Mouse (Mus musculus): Measurements from ENCODE around the gene Grem1. TPM values are rescaled to one million over a fixed set of nuclear protein-coding genes. Genes with fewer than 3 reads are reported as not detected.

Gene Grem1
- polyA plus RNA-seq, 1 experiment: 6.4 TPM

GRCm38 (mm10) chr2:113800846-113801245 is 42.4 kb upstream of the Grem1 start:
- Histone ChIP-seq H3K27ac (ENCODE audit: insufficient read depth, low read length) (no peak overlapping the region), H3K9me3 (replicated peaks; ENCODE audit: control insufficient read depth, insufficient read depth, low read length, poor library complexity, severe bottlenecking) (peaks cover 16% of the 10 kb centered on the region), H3K4me1 (ENCODE audit: control insufficient read depth, insufficient read depth, low read length) (no peaks in the 10 kb centered on the region), H3K27me3 (ENCODE audit: control insufficient read depth, insufficient read depth, low read length, poor library complexity, severe bottlenecking) (0 out of 2 replicates have a peak, but pooled peaks cover 1% of the 10 kb centered on the region), H3K9ac (ENCODE audit: low read depth, poor library complexity, severe bottlenecking) (no peak overlapping the region), H3K36me3 (ENCODE audit: control insufficient read depth, insufficient read depth, low read length, poor library complexity, severe bottlenecking) (no peaks in the 10 kb centered on the region), H3K4me3 (ENCODE audit: low read depth, low read length) (no peak overlapping the region)
- no peak for TF ChIP-seq POLR2A (IDR thresholded peaks at IDR 0.05; ENCODE audit: insufficient read depth, low read length)
- no peak for TF ChIP-seq EP300 (IDR thresholded peaks at IDR 0.05; ENCODE audit: insufficient read depth, low read depth, low read length)
- TF ChIP-seq CTCF (IDR thresholded peaks at IDR 0.05; ENCODE audit: low read depth, low read length): no peak

- H3K9ac ChIP-seq (ENCODE audit: low read depth, poor library complexity, severe bottlenecking): no peak overlapping the region
- no peak overlapping the region for H3K27ac ChIP-seq (ENCODE audit: insufficient read depth, low read length)
- TF ChIP-seq EP300 (IDR thresholded peaks at IDR 0.05; ENCODE audit: insufficient read depth, low read depth, low read length) (no peak), CTCF (IDR thresholded peaks at IDR 0.05; ENCODE audit: low read depth, low read length) (no peak), POLR2A (IDR thresholded peaks at IDR 0.05; ENCODE audit: insufficient read depth, low read length) (no peak)
Measured at GRCm38 (mm10) chr2:113798605-113799004, 40.2 kb upstream of the Grem1 start.

GRCm38 (mm10) chr2:113795186-113795585 is 36.7 kb upstream of the Grem1 start:
- H3K9ac ChIP-seq (ENCODE audit: low read depth, poor library complexity, severe bottlenecking): no peak overlapping the region
- no peaks in the 10 kb centered on the region for H3K4me1 ChIP-seq (ENCODE audit: control insufficient read depth, insufficient read depth, low read length)
- H3K27me3 ChIP-seq (ENCODE audit: control insufficient read depth, insufficient read depth, low read length, poor library complexity, severe bottlenecking): no peaks in the 10 kb centered on the region
- H3K36me3 ChIP-seq (ENCODE audit: control insufficient read depth, insufficient read depth, low read length, poor library complexity, severe bottlenecking): no peaks in the 10 kb centered on the region
- peaks cover 16% of the 10 kb centered on the region for H3K9me3 ChIP-seq (replicated peaks; ENCODE audit: control insufficient read depth, insufficient read depth, low read length, poor library complexity, severe bottlenecking)
- TF ChIP-seq CTCF (IDR thresholded peaks at IDR 0.05; ENCODE audit: low read depth, low read length) (no peak), POLR2A (IDR thresholded peaks at IDR 0.05; ENCODE audit: insufficient read depth, low read length) (no peak), EP300 (IDR thresholded peaks at IDR 0.05; ENCODE audit: insufficient read depth, low read depth, low read length) (no peak)
- no peak overlapping the region for H3K4me3 ChIP-seq (ENCODE audit: low read depth, low read length)
- H3K27ac ChIP-seq (ENCODE audit: insufficient read depth, low read length): no peak overlapping the region

More at GRCm38 (mm10) chr2:113798605-113799004, 40.2 kb upstream of the Grem1 start:
- no peaks in the 10 kb centered on the region for H3K27me3 ChIP-seq (ENCODE audit: control insufficient read depth, insufficient read depth, low read length, poor library complexity, severe bottlenecking)
- H3K36me3 ChIP-seq (ENCODE audit: control insufficient read depth, insufficient read depth, low read length, poor library complexity, severe bottlenecking): no peaks in the 10 kb centered on the region
- peaks cover 16% of the 10 kb centered on the region for H3K9me3 ChIP-seq (replicated peaks; ENCODE audit: control insufficient read depth, insufficient read depth, low read length, poor library complexity, severe bottlenecking)
- no peaks in the 10 kb centered on the region for H3K4me1 ChIP-seq (ENCODE audit: control insufficient read depth, insufficient read depth, low read length)
- H3K4me3 ChIP-seq (ENCODE audit: low read depth, low read length): no peak overlapping the region

DNA sequence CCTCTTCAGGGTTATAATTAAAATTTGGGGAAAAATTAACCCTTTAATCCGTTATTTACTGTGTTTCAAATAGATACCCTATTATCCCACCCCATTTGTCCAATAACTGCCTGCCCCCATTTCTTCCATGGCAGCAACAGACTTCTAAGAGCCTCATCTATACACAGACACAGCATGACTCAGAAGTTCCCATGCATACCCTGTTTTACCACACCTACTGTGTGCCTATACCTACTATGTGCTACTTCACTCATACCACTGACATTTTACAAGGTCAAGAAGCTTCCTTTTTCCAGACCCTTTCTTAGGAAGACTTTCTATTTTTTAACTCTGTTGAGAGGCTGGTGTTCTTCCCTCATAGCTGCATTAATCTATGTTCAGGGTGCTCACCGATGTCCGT is 35.1 kb upstream of the Grem1 start:
- H3K36me3 ChIP-seq (ENCODE audit: control insufficient read depth, insufficient read depth, low read length, poor library complexity, severe bottlenecking): no peaks in the 10 kb centered on the region
- no peaks in the 10 kb centered on the region for H3K4me1 ChIP-seq (ENCODE audit: control insufficient read depth, insufficient read depth, low read length)
- peaks cover 16% of the 10 kb centered on the region for H3K9me3 ChIP-seq (replicated peaks; ENCODE audit: control insufficient read depth, insufficient read depth, low read length, poor library complexity, severe bottlenecking)
- no peak overlapping the region for H3K9ac ChIP-seq (ENCODE audit: low read depth, poor library complexity, severe bottlenecking)
- H3K27me3 ChIP-seq (ENCODE audit: control insufficient read depth, insufficient read depth, low read length, poor library complexity, severe bottlenecking): no peaks in the 10 kb centered on the region
- H3K4me3 ChIP-seq (ENCODE audit: low read depth, low read length): no peak overlapping the region
- no peak overlapping the region for H3K27ac ChIP-seq (ENCODE audit: insufficient read depth, low read length)
- no peak for TF ChIP-seq CTCF (IDR thresholded peaks at IDR 0.05; ENCODE audit: low read depth, low read length)

DNA sequence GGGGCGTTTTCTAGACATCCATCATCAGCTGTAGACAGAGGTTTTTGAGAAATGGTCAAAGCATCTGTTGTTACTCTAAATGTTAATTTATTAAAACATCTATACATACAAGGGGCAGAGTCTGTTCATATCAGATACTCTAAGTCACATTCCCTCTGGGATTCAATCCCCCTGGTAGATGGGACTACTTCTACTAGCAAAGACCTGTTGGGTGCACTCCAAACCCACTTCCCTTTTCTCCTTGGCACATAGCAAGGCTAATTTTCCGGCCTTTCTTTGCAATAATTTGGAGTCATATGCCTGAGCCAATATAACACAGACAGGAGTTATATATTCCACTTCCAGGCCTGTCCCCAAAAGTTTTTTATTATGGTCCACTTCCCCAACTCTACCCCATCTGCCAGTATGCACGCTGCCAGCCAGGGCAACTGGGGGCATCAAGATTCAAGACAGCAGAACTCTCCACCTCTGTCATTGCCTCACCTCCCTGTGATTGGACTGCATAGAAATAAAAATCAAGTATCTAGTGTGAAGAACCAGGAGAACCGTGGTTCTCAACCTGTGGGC is 30.5 kb upstream of the Grem1 start:
- TF ChIP-seq POLR2A (IDR thresholded peaks at IDR 0.05; ENCODE audit: insufficient read depth, low read length): no peak
- TF ChIP-seq CTCF (IDR thresholded peaks at IDR 0.05; ENCODE audit: low read depth, low read length): no peak
- no peak for TF ChIP-seq EP300 (IDR thresholded peaks at IDR 0.05; ENCODE audit: insufficient read depth, low read depth, low read length)
- no peaks in the 10 kb centered on the region for H3K4me1 ChIP-seq (ENCODE audit: control insufficient read depth, insufficient read depth, low read length)
- no peaks in the 10 kb centered on the region for H3K9me3 ChIP-seq (replicated peaks; ENCODE audit: control insufficient read depth, insufficient read depth, low read length, poor library complexity, severe bottlenecking)
- H3K9ac ChIP-seq (ENCODE audit: low read depth, poor library complexity, severe bottlenecking): no peak overlapping the region
- no peaks in the 10 kb centered on the region for H3K27me3 ChIP-seq (ENCODE audit: control insufficient read depth, insufficient read depth, low read length, poor library complexity, severe bottlenecking)
- H3K4me3 ChIP-seq (ENCODE audit: low read depth, low read length): no peak overlapping the region
- no peak overlapping the region for H3K27ac ChIP-seq (ENCODE audit: insufficient read depth, low read length)
- H3K36me3 ChIP-seq (ENCODE audit: control insufficient read depth, insufficient read depth, low read length, poor library complexity, severe bottlenecking): no peaks in the 10 kb centered on the region

GRCm38 (mm10) chr2:113787882-113788281 is 29.4 kb upstream of the Grem1 start:
- H3K36me3 ChIP-seq (ENCODE audit: control insufficient read depth, insufficient read depth, low read length, poor library complexity, severe bottlenecking): no peaks in the 10 kb centered on the region
- H3K9me3 ChIP-seq (replicated peaks; ENCODE audit: control insufficient read depth, insufficient read depth, low read length, poor library complexity, severe bottlenecking): no peaks in the 10 kb centered on the region
- H3K4me3 ChIP-seq (ENCODE audit: low read depth, low read length): no peak overlapping the region
- H3K27me3 ChIP-seq (ENCODE audit: control insufficient read depth, insufficient read depth, low read length, poor library complexity, severe bottlenecking): no peaks in the 10 kb centered on the region
- no peak overlapping the region for H3K9ac ChIP-seq (ENCODE audit: low read depth, poor library complexity, severe bottlenecking)
- TF ChIP-seq EP300 (IDR thresholded peaks at IDR 0.05; ENCODE audit: insufficient read depth, low read depth, low read length): no peak
- no peak overlapping the region for H3K27ac ChIP-seq (ENCODE audit: insufficient read depth, low read length)
- no peaks in the 10 kb centered on the region for H3K4me1 ChIP-seq (ENCODE audit: control insufficient read depth, insufficient read depth, low read length)
